Mouse (Mus musculus) thymus, postnatal 25 days (tissue): ENCODE results near the gene AB124611.
"Not testable (repeated sequence)": the region's sequence is repeated elsewhere in the genome, so short reads cannot be mapped to it uniquely, and the experiment has no call there.

Source experiments
- DNase-seq: peaks from one replicate; pipeline ENCODE4 v3.0.0; 2022

Gene AB124611

GRCm38 (mm10) chr9:21525937-21526633, at the start of gene AB124611:
Gene AB124611 (plus strand): TSS chr9:21526176.
- peak; percentile 60 for DNase-seq

DNA sequence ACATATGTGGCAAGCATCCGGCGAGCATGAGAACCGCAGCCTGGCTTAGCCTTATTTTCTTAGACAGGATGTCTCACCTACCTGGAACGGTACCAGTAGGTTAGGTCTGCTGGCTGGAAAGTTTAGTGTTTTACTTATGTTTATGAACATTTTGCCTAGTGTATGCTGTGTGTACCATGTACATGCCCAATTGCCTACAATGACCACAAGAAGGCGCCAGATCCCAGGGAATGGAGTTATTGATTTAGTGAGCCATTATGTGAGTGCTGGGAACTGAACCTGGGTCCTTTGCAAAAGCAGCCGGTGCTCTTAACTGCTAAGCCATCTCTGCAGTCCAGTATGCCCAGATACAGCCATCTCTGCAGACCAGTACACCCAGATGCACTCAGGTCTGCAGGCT, 48.3 kb upstream of the AB124611 start:
- DNase-seq = no peak

DNA sequence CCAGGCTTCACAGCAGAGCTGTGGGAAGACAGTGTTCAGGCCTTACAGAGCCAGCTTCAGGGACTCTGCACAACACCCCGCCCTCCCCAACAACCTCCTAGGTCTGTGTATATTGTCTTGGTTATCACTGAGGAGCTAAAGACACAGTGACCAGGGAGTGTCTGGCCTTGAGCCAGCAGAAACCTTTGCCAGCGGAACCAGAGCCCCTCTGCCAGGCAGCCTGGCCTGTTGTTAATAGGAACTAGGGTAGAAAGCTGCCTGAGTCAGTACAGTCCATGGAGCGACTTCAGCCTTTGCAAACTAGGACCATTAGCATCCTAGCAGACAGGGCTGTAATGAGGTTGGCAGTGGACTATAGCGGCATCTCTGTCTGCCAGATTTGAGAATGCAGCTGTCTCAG, 41.9 kb upstream of the AB124611 start:
- no peak for DNase-seq

GRCm38 (mm10) chr9:21488246-21488645, 37.7 kb upstream of the AB124611 start:
- not testable (repeated sequence) for DNase-seq

GRCm38 (mm10) chr9:21490696-21491095, 35.3 kb upstream of the AB124611 start:
- DNase-seq = no peak

DNA sequence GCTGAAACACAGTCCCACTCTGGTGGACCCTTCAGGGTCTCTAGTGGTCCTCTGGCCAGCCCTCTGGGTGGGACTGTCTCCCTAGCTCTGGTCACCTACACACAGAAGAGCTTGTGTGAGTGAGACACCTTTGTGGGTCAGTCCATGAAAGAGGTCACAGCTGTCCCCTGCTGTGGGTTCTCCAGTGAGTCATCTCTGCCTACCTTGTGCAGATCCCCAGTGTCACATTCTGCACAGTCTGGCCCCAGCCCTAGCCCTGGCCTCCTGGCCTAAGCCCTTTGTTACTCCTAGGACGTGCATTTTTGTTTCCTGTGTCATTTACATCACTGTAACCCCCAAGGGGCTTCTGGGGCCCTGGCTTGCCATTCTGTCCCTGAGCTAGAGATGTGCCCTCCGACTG, 32.1 kb upstream of the AB124611 start:
- DNase-seq = no peak

DNA sequence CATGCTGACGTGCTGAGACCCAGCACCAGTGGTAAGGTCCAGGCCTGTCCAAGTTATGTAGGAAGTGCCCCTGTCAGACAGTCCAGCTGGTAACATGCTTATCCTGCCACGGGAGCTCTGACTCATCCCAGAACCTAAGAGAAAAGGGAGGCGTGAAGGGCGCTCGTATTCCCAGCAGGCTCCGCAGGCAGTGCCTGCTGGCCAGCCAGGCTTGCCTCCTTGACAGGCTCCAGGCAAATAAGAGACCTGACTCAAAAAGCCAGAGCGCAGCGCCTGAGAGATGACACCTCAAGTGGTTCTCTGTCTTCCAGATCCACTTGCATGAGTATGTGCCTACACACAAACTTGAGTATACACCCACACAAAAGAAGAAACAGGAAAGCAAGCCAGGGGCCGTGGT, 31.2 kb upstream of the AB124611 start:
- no peak for DNase-seq

- DNase-seq = no peak
These were observed 29.5 kb upstream of the AB124611 start for GRCm38 (mm10) chr9:21496308-21497049.

- no peak for DNase-seq
These were observed 28.9 kb upstream of the AB124611 start for GRCm38 (mm10) chr9:21497050-21497542.

- DNase-seq = no peak
These were observed 28.3 kb upstream of the AB124611 start for GRCm38 (mm10) chr9:21497664-21498063.

DNA sequence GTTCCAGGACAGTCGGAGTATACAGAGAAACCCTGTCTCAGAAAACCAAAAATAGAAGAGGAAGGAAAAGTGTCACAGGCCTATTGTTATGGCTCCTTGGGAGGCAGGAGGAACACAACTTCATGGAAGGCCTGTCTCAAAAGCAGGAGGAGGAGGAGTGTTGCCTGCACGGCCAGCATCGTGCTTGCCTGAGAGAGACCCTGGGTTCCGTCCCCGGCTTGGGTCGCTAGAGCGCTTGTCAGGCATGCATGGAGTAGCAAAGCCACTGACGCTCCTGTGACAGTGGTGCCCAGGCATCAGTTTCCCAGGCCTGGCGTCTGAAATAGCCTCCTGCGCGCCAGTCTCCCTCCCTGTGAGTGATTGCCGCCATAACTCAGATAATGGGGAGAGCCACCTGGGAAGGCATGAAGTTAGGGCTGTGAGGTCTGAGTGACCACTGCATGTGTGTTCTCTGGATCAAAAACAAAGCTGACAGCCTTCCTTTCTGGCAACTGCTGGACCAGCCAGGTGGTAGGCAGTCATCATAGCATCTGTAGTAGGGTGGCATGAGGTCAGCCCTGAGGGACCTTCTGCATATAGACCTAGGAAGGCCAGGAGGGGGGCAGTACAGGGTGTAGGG, 27.6 kb upstream of the AB124611 start:
- no peak for DNase-seq

DNA sequence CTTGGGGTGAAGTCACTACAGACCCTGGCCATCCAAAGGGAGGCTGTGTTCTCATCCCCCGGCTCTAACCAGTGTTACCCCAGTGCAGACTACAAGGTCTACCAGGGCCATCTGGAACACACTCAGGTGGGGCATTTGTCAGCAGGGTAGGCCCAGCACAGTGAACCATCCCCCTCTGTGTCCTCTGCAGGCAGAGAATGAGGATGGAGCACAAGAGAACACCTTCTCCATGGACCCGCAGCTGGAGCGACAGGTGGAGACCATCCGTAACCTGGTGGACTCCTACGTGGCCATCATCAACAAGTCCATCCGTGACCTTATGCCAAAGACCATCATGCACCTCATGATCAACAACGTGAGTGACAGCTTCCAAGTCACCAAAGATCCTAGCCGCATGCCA, 22.6 kb upstream of the AB124611 start:
- no peak for DNase-seq

DNA sequence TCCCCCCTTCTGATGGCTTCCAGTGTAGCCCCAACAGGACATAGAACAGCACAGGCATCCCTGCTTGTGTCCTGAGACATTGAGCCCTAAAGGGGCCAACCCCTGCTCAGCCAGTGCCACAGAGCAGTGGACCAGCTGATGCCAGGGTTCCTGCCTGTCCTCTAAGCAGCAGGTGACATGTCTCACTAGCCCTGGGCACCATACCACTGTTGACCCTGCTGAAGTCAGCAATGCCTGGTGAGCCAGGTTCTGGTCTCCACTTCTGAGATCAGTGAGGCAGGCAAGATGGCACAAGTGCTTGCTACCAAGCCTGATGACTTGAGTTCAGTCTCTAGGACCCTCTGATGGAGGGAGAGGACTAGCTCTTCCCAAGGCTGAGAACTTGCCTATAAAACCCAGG, 20.2 kb upstream of the AB124611 start:
- DNase-seq = no peak

DNA sequence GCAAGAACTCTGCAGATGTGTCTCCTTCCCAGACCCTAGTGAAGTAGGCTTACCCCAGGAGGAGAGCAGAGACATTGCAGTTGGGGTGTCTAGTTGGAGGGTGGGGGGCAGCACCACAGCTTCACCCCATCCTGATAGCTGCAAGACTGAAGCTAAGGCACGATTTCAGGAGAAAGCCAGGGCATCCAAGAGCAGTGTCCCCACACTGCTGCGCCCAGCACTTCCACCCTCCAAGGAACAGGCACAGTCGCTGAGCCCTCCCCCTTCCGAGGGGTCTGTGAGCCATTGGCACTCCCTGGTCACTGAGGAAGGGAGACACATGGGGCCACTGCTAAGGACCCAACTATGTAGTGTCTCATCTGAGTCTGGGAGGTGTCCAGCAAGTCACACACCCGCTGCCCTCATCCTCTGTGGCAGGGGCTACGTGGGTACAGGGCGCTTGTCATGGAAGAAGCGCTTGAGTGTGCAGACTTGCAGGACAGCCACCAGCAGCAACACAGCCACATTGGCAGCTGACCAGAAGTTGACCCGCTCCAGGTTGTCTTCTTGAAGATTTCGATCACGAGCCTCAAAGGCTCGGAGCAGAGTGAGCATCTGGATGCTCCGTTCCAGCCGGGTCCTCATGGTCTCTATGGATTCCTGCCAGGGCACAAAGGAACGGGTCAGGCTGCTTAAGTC, 18.1 kb upstream of the AB124611 start:
- DNase-seq = no peak

DNA sequence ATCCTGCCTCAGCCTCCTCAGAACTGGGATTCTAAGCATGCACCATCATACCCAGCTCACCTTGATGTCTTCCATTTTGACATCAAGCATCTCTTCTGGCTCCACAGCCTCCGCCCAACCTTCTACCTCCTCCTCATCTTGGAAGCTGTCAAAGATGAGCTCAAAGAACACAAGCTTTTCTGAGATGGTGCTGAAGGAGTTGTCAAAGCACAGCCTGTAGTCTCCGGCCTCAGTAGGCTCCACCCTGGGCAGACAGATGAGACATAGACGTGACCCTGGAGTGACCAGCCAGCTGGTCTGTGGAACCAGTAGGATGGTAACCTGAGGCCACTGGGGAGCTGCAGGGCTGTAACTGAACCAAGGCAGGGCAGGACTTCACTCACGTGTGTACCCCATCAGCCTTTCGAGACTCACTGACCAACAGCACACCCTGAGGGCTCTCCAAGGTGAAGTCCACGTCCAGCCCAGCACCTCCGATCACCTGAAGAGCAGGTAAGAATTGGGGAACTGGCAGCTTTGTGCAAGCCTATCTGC, 17.0 kb upstream of the AB124611 start:
- no peak for DNase-seq

- peak; percentile 83 for DNase-seq
These were observed 15.9 kb upstream of the AB124611 start, which contains the start of gene Tmed1 for GRCm38 (mm10) chr9:21509772-21510688. Gene Tmed1 (minus strand): TSS chr9:21510252.

DNA sequence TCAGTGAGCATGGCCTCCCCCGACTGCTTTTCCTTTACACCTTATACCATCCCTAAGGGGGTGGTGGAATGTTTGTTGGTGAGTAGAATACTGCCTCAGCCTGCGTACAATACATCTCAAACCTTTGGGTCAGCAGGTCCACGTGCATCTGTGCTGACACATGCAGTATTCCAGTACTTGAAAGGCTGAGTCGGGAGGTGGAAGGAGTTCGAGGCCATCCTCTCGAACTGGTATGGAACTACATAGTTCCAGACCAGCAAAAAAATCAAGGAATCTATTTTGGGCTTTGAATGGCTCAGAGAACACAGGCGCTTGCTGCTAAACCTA, 15.3 kb upstream of the AB124611 start:
- DNase-seq = no peak

GRCm38 (mm10) chr9:21511052-21511451, 14.9 kb upstream of the AB124611 start:
- DNase-seq = no peak

GRCm38 (mm10) chr9:21513466-21513865, 12.5 kb upstream of the AB124611 start:
- no peak for DNase-seq

- no peak for DNase-seq
These were observed 8.0 kb upstream of the AB124611 start for GRCm38 (mm10) chr9:21517947-21518495.

DNA sequence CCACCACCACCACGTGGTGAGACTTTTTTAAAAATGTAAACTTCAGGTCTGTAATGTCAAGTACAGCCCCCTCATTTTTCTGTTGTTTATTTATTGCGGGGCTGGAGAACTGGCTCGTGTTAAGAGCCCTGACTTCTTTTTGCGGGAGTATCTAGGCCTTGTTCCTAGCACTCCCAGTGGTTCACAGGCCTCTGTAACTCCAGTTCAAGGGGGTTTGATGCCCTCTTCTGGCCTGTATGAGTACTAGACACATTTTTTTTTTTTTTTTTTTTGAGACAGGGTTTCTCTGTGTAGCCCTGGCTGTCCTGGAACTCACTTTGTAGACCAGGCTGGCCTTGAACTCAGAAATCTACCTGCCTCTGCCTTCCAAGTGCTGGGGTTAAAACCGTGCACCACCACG, 7.3 kb upstream of the AB124611 start:
- DNase-seq = not testable (repeated sequence)
